11 mouse cellular contexts compared by ENCODE assay signal in genomic region chr8:111680423-111681028, GRCm38 (mm10). TPM values are rescaled to one million over a fixed set of nuclear protein-coding genes. Genes with fewer than 3 reads are reported as not detected.
A peak's percentile ranks its signal among the peaks of the same experiment; 100 is the strongest.
DNase-seq lines count a peak whose midpoint lies in the region; ATAC-seq lines count a peak whose summit lies in the region.
"Had no signal": no experiment of that assay in that cellular context is flagged by ENCODE, and none has a peak within 500 bp of the region (broad histone marks: within the 10 kb centered on the region; RNA-seq: fewer than 3 reads in every experiment).

No protein-coding gene starts in this region.

- no peak for DNase-seq in heart, postnatal 14 days
- peak; percentile 25 for DNase-seq in midbrain, embryonic 10.5 days (ENCODE audit: low spot score)
- DNase-seq in hindbrain, embryonic 14.5 days (ENCODE audit: low spot score) = peak; percentile 30
- no peak for DNase-seq in cerebellum, postnatal 25 days
- no peak for DNase-seq in thymus, postnatal 36 days

- 29% methylated on average over 17 of the region's 17 CpGs for WGBS in heart, embryonic 12.5 days
- WGBS in midbrain, embryonic 10.5 days = 42% methylated on average over 17 of the region's 17 CpGs
- 38% methylated on average over 17 of the region's 17 CpGs for WGBS in midbrain, embryonic 16.5 days
- 38% methylated on average over 17 of the region's 17 CpGs for WGBS in hindbrain, embryonic 14.5 days
- WGBS in neural tube, embryonic 15.5 days = 32% methylated on average over 17 of the region's 17 CpGs

- no peak overlapping the region for H3K27ac ChIP-seq in heart, embryonic 12.5 days (ENCODE audit: poor library complexity, severe bottlenecking)
- H3K27ac ChIP-seq in midbrain, embryonic 10.5 days (replicated peaks) = no peak overlapping the region; the same call in 1 of the 2 replicates
- H3K27ac ChIP-seq in midbrain, embryonic 16.5 days (ENCODE audit: low read length) = no peak overlapping the region
- H3K27ac ChIP-seq in hindbrain, embryonic 14.5 days = no peak overlapping the region; the same call in 1 of the 2 replicates
- H3K27ac ChIP-seq in neural tube, embryonic 15.5 days (replicated peaks) = peak overlapping the region; percentile 48
- H3K27ac ChIP-seq: liver, embryonic 15.5 days had no signal

- no peak overlapping the region for H3K9ac ChIP-seq in heart, embryonic 12.5 days
- H3K9ac ChIP-seq in midbrain, embryonic 16.5 days (ENCODE audit: low read depth, low read length) = no peak overlapping the region
- H3K9ac ChIP-seq in hindbrain, embryonic 14.5 days = no peak overlapping the region
- no peak overlapping the region for H3K9ac ChIP-seq in neural tube, embryonic 15.5 days (replicated peaks)
- H3K9ac ChIP-seq: liver, embryonic 15.5 days had no signal

- ATAC-seq in heart, embryonic 12.5 days (ENCODE audit: insufficient number of reproducible peaks, low FRiP score) = no peak
- ATAC-seq in midbrain, embryonic 16.5 days = no peak
- ATAC-seq in hindbrain, embryonic 14.5 days (ENCODE audit: low FRiP score) = no peak
- ATAC-seq in neural tube, embryonic 15.5 days (ENCODE audit: low FRiP score) = peak; percentile 47; the same call in 1 of the 2 replicates

- intact Hi-C loops in heart, postnatal 14 days (cut with DNase I) = no loop called here

- peak overlapping the region; percentile 20; the same call in 1 of the 2 replicates for H3K4me2 ChIP-seq in heart, embryonic 12.5 days
- no peak overlapping the region; the same call in 1 of the 2 replicates for H3K4me2 ChIP-seq in midbrain, embryonic 16.5 days (ENCODE audit: low read length)
- peak overlapping the region; percentile 7; the same call in 1 of the 2 replicates for H3K4me2 ChIP-seq in hindbrain, embryonic 14.5 days (replicated peaks)
- H3K4me2 ChIP-seq in neural tube, embryonic 15.5 days = peak overlapping the region; percentile 30
- H3K4me2 ChIP-seq: liver, embryonic 15.5 days had no signal

- peaks cover 8% of the 10 kb centered on the region; the same call in 1 of the 2 replicates for H3K9me3 ChIP-seq in heart, embryonic 12.5 days (replicated peaks)
- H3K9me3 ChIP-seq in midbrain, embryonic 10.5 days (replicated peaks) = peaks cover 10% of the 10 kb centered on the region; the same call in 1 of the 2 replicates
- no peaks in the 10 kb centered on the region; the same call in 1 of the 2 replicates for H3K9me3 ChIP-seq in midbrain, embryonic 16.5 days (replicated peaks; ENCODE audit: control insufficient read depth, low read length, poor library complexity, severe bottlenecking)
- H3K9me3 ChIP-seq in hindbrain, embryonic 14.5 days (ENCODE audit: control insufficient read depth, low read length) = peaks cover 6% of the 10 kb centered on the region; the same call in 1 of the 2 replicates
- H3K9me3 ChIP-seq in neural tube, embryonic 15.5 days (replicated peaks) = no peaks in the 10 kb centered on the region

- H3K27me3 ChIP-seq in heart, embryonic 12.5 days (replicated peaks) = no peaks in the 10 kb centered on the region; the same call in 1 of the 2 replicates
- no peaks in the 10 kb centered on the region for H3K27me3 ChIP-seq in midbrain, embryonic 10.5 days (ENCODE audit: low read depth, poor library complexity, severe bottlenecking)
- H3K27me3 ChIP-seq in midbrain, embryonic 16.5 days (ENCODE audit: control insufficient read depth, insufficient read depth, low read depth, low read length) = no peaks in the 10 kb centered on the region
- no peaks in the 10 kb centered on the region for H3K27me3 ChIP-seq in hindbrain, embryonic 14.5 days (ENCODE audit: control insufficient read depth, insufficient read depth, low read length)
- H3K27me3 ChIP-seq in neural tube, embryonic 15.5 days (replicated peaks) = no peaks in the 10 kb centered on the region

- no peak overlapping the region for H3K4me3 ChIP-seq in heart, embryonic 12.5 days
- H3K4me3 ChIP-seq in midbrain, embryonic 10.5 days = no peak overlapping the region
- H3K4me3 ChIP-seq in midbrain, embryonic 16.5 days (ENCODE audit: low read depth, low read length) = no peak overlapping the region
- H3K4me3 ChIP-seq in hindbrain, embryonic 14.5 days (replicated peaks; ENCODE audit: low read length) = no peak overlapping the region
- no peak overlapping the region for H3K4me3 ChIP-seq in neural tube, embryonic 15.5 days (replicated peaks)
- H3K4me3 ChIP-seq: liver, embryonic 15.5 days had no signal

- H3K36me3 ChIP-seq in heart, embryonic 12.5 days = no peaks in the 10 kb centered on the region
- no peaks in the 10 kb centered on the region for H3K36me3 ChIP-seq in midbrain, embryonic 10.5 days
- H3K36me3 ChIP-seq in midbrain, embryonic 16.5 days (ENCODE audit: control insufficient read depth, insufficient read depth, low read length) = no peaks in the 10 kb centered on the region
- H3K36me3 ChIP-seq in hindbrain, embryonic 14.5 days (replicated peaks; ENCODE audit: control insufficient read depth, insufficient read depth) = no peaks in the 10 kb centered on the region
- H3K36me3 ChIP-seq in neural tube, embryonic 15.5 days = no peaks in the 10 kb centered on the region
- H3K36me3 ChIP-seq: G1E; liver, embryonic 15.5 days had no signal

- no peaks in the 10 kb centered on the region for H3K4me1 ChIP-seq in heart, embryonic 12.5 days (replicated peaks)
- peaks cover 3% of the 10 kb centered on the region; the same call in 1 of the 2 replicates for H3K4me1 ChIP-seq in midbrain, embryonic 10.5 days
- no peaks in the 10 kb centered on the region for H3K4me1 ChIP-seq in midbrain, embryonic 16.5 days (ENCODE audit: control insufficient read depth, insufficient read depth, low read length)
- no peaks in the 10 kb centered on the region for H3K4me1 ChIP-seq in hindbrain, embryonic 14.5 days (replicated peaks; ENCODE audit: control insufficient read depth, insufficient read depth, low read length)
- H3K4me1 ChIP-seq in neural tube, embryonic 15.5 days = 0 out of 2 replicates have a peak, but pooled peaks cover 3% of the 10 kb centered on the region
- H3K4me1 ChIP-seq: liver, embryonic 15.5 days had no signal

RNA-seq across cellular contexts. Expression of gene Ctrb1, which starts 10.3 kb away (rescaled TPM):
- not detected in 2 replicates for polyA plus RNA-seq in heart, embryonic 12.5 days (2016; fragmentation: Nextera tagmentation; extraction: Ambion mirVana)
- not detected for total RNA-seq in heart, postnatal 14 days (2021)
- not detected in 2 replicates for polyA plus RNA-seq in midbrain, embryonic 10.5 days (2016; fragmentation: Nextera tagmentation; extraction: Ambion mirVana)
- not detected in 2 replicates for polyA plus RNA-seq in midbrain, embryonic 16.5 days (2015; fragmentation: Nextera tagmentation; extraction: Ambion mirVana)
- polyA plus RNA-seq in hindbrain, embryonic 14.5 days (2014; fragmentation: Nextera tagmentation; extraction: Ambion mirVana) = not detected in 2 replicates
- 25.6 TPM in 1 of 2 replicates, not detected in the other for polyA plus RNA-seq in neural tube, embryonic 15.5 days (2015; fragmentation: Nextera tagmentation; extraction: Ambion mirVana)
- total RNA-seq: G1E had no signal
- polyA plus RNA-seq: G1E; heart, embryonic 14.5 days had no signal

RNA-seq across cellular contexts. Expression of gene Zfp1, which starts 37.3 kb away (rescaled TPM):
- polyA plus RNA-seq in heart, embryonic 12.5 days (2016; fragmentation: Nextera tagmentation; extraction: Ambion mirVana) = 14.4 and 15.6 TPM in 2 replicates
- total RNA-seq in heart, postnatal 14 days (2021) = 1 to 10 TPM; 6.9 to 8.2 TPM
- polyA plus RNA-seq in midbrain, embryonic 10.5 days (2016; fragmentation: Nextera tagmentation; extraction: Ambion mirVana) = 22.2 and 22.4 TPM in 2 replicates
- 26.7 and 29.1 TPM in 2 replicates for polyA plus RNA-seq in midbrain, embryonic 16.5 days (2015; fragmentation: Nextera tagmentation; extraction: Ambion mirVana)
- polyA plus RNA-seq in hindbrain, embryonic 14.5 days (2014; fragmentation: Nextera tagmentation; extraction: Ambion mirVana) = 27.5 and 28.3 TPM in 2 replicates
- 26.9 TPM in 2 replicates for polyA plus RNA-seq in neural tube, embryonic 15.5 days (2015; fragmentation: Nextera tagmentation; extraction: Ambion mirVana)

RNA-seq across cellular contexts. Expression of gene Ldhd, which starts 50.4 kb away (rescaled TPM):
- polyA plus RNA-seq in heart, embryonic 12.5 days (2016; fragmentation: Nextera tagmentation; extraction: Ambion mirVana) = 0.70 and 0.92 TPM in 2 replicates
- total RNA-seq in heart, postnatal 14 days (2021) = 10 to 100 TPM; 11.7 to 12.4 TPM
- 0.09 and 0.12 TPM in 2 replicates for polyA plus RNA-seq in midbrain, embryonic 10.5 days (2016; fragmentation: Nextera tagmentation; extraction: Ambion mirVana)
- polyA plus RNA-seq in midbrain, embryonic 16.5 days (2015; fragmentation: Nextera tagmentation; extraction: Ambion mirVana) = 0.93 and 1.3 TPM in 2 replicates
- polyA plus RNA-seq in hindbrain, embryonic 14.5 days (2014; fragmentation: Nextera tagmentation; extraction: Ambion mirVana) = 0.56 and 0.60 TPM in 2 replicates
- polyA plus RNA-seq in neural tube, embryonic 15.5 days (2015; fragmentation: Nextera tagmentation; extraction: Ambion mirVana) = 0.93 and 1.5 TPM in 2 replicates
- polyA plus RNA-seq: G1E had no signal

Comparison
In these comparisons a context has a peak if more than half of its experiments do, and no peak if none do; other contexts are left out.
1. DNase-seq: peak in midbrain, embryonic 10.5 days (single experiment) and hindbrain, embryonic 14.5 days (single experiment); none in heart, postnatal 14 days (0 of 2), cerebellum, postnatal 25 days (0 of 2) and thymus, postnatal 36 days (0 of 2).